Mouse (Mus musculus) skeletal muscle tissue, adult 2 months (tissue): ENCODE results near the gene Selp.

Experiments
- DNase-seq: peaks from one replicate; pipeline ENCODE4 v3.0.0-alpha.2; 2012; ENCODE audit warnings: low read depth, low spot score

Selp gene

DNA sequence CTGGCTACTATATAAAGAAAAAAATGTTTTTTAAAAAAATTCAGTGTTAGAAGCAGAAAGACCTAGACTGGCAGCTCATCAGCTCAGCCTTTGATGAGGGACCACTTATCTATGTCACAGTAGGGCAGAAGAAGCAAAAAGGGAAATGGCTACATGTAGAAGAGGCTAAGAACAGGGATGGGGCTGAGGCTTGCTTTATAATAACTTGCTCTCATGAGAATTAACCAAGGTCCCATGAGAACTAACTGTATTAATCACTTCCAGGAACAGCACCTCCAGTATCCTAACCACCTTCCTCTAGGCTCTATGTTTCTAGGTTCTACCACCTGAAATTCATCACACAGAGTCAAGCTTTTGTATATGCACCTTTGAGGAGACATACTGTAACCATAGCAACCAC lies 61.8 kb downstream of the Selp start:
- no peak for DNase-seq

DNA sequence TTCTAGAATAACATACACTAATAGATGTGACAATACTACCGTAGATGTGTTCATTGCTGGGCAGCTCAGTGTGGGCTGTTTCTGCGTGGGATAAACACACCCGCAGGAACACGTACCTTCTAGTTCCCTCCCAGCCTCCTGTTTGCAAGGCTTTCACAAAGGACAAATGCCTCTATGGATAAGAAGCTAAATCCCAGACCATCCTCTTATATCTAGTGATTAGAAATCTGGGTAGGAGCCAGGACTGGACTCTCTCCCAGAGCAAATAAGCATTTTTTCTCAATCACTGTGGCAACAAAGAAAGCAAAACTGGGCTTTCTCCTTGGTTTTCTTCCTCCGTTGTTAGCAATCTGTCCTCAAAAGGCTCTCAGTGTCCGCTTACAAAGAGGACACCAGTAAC lies 63.4 kb downstream of the Selp start:
- DNase-seq: no peak

DNA sequence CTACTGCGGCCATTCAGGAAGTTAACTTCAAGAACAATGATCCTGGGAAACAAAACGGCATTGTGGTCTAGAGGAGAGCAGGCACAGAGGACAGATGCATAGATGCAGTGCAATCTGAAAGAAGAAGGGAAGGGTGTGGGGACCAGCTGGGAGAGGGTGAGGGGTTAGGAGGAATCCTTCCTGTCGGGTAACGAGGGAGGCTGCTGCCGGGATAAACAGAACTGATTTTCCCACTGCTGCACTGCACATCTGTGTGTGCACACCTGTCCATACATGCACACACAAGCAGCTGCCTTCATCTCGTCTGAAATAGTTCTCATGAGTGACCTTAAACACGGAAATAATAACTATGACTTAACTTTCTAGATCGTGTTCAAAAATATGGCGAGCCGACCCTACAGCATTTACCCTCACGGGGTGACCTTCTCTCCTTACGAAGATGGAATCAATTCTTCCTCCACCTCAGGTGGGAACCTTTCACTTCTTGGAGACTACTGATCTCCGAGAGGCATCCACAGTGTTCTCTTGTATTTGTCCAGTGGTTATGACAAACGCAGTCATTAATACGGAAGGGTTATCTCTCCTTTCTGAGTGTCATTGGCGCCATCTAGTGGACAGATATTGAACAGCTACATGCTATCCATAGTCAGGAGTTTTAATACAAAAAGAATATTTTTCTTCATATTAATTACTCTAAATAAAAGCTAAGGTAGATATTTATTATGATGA lies 69.2 kb downstream of the Selp start:
- DNase-seq: peak; percentile 41

DNA sequence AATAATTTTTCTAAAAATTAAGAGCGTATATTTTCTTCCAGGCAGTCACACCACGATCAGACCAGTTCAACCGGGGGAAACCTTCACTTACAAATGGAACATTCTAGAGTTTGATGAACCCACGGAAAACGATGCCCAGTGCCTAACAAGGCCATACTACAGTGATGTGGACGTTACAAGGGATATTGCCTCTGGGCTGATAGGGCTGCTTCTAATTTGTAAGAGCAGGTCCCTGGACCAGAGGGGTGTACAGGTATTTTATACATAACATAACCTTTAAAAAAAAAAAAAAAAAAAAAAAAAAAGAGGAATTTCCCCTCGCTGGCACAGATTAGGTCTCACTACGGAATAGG lies 69.8 kb downstream of the Selp start:
- DNase-seq: no peak

DNA sequence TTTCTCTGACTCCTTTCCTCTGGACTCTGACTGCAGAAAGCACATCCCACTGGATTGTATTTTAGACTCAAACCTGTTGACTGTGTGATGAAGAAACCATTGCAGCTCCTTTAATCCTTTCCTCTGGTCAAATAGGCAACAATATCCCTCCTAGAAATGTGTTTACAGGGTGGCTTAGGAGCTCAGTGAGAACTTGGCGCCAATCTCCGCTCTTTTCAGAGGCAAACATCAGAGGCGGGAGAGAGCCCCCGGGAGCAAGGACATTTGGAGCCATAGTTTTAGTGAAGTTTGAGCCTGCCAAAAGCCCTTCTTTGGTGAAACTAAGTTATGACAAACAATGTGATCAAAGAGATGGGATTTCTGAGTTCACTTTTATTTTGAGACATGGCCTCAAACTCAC lies 70.3 kb downstream of the Selp start:
- no peak for DNase-seq

DNA sequence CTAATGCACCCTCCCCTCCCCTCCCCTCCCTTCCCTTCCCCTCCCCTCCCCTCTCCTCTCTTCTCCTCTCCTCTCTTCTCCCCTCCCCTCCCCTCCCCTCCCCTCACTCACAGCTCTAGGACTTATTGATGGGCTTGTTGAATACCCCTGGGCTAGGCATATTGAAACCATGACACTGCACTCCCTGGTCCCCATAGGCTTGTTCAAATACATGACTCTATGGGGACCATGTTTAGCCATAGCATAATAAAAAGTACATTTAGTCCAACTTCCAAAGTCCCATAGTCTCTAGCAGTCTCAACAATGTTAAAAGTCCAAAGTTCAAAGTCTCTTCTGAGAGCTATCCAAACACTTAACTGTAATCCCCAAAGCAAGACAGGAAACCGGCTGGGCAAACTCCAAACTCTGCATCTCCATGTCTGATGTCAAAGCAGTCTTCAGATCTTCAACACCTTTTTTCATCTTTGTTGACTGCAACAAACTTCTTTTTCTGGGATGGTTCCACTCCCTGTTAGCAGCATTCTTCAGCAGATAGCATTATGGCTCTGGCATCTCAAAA lies 72.0 kb downstream of the Selp start:
- no peak for DNase-seq

DNA sequence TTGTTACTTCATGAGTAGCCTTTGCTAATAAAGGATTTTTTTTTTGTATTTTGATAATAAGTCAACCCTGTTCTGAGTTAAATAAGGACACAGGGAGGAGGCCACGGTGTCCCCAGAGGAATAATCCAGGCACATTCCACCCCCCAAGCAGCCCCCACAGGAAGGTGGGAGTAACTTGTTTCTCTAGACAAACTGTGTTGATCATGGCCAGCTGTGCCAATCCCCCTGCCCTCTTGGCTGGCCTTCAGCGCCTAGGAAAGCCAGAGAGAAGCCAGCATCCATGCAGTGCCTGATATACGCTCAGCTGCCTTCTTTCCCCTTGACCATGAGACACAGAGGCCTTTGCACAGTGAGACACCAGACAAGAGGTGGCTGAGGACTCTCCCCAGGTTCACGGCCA lies 84.5 kb downstream of the Selp start:
- DNase-seq: no peak
